Mouse (Mus musculus) intestine, embryonic 14.5 days (tissue): ENCODE results near the gene Lyst. TPM values are rescaled to one million over a fixed set of nuclear protein-coding genes. Genes with fewer than 3 reads are reported as not detected.
A peak's percentile ranks its signal among the peaks of the same experiment; 100 is the strongest.
"Not testable (repeated sequence)": the region's sequence is repeated elsewhere in the genome, so short reads cannot be mapped to it uniquely, and the experiment has no call there.

Experiments
- ATAC-seq: fragments of 200-750 bp; cut with Nextera tagmentation; replicated peaks from 2 replicates; pipeline ENCODE4 v1.8.0; 2017; ENCODE audit warnings: low read depth, moderate number of reproducible peaks, moderate TSS enrichment, moderate library complexity; ENCODE audit not compliant: low FRiP score, low TSS enrichment
- DNase-seq: peaks from one replicate; pipeline ENCODE4 v3.0.0-alpha.2; 2018; ENCODE audit warnings: low spot score
- H3K27ac ChIP-seq: fragments of 300-500 bp; sonication (generic); 2 replicates; pipeline ENCODE4 v1.5.1; 2014; ENCODE audit warnings: low read depth, mild to moderate bottlenecking, control low read depth
- H3K27me3 ChIP-seq: fragments of 300-500 bp; sonication (generic); replicated peaks from 2 replicates; pipeline ENCODE4 v1.6.1; 2014; ENCODE audit warnings: low read length, control low read depth; ENCODE audit not compliant: control insufficient read depth, insufficient read depth
- H3K36me3 ChIP-seq: fragments of 300-500 bp; sonication (generic); 2 replicates; pipeline ENCODE4 v1.6.1; 2014; ENCODE audit warnings: low read length, control low read depth; ENCODE audit not compliant: control insufficient read depth, insufficient read depth
- H3K4me1 ChIP-seq: fragments of 300-500 bp; sonication (generic); replicated peaks from 2 replicates; pipeline ENCODE4 v1.6.1; 2014; ENCODE audit warnings: low read length, control low read depth, mixed read lengths; ENCODE audit not compliant: control insufficient read depth, insufficient read depth
- H3K4me2 ChIP-seq: fragments of 300-500 bp; sonication (generic); 2 replicates; pipeline ENCODE4 v1.6.1; 2014; ENCODE audit warnings: low read length
- H3K4me3 ChIP-seq: fragments of 300-500 bp; sonication (generic); 2 replicates; pipeline ENCODE4 v1.5.1; 2014; ENCODE audit warnings: low read depth, low read length, control low read depth, mixed read lengths
- H3K9ac ChIP-seq: fragments of 300-500 bp; sonication (generic); 2 replicates; pipeline ENCODE4 v1.6.1; 2014; ENCODE audit warnings: mild to moderate bottlenecking, low read length
- H3K9me3 ChIP-seq: fragments of 300-500 bp; sonication (generic); 2 replicates; pipeline ENCODE4 v1.6.1; 2016; ENCODE audit warnings: low read length, control low read depth; ENCODE audit not compliant: control insufficient read depth
- WGBS: fragments of 180-500 bp; shearing (Covaris S2); extraction: QIAGEN DNeasy Blood & Tissue Kit; methylation state at CpG from one replicate; pipeline ENCODE4 v1.1.7; 2014; 5-methylcytosine and 5-hydroxymethylcytosine counted together
- polyA plus RNA-seq: library from polyadenylated mRNA; unstranded; fragments of >200 nt; fragmentation: Nextera tagmentation; extraction: Ambion mirVana; gene quantifications from 2 replicates; pipeline ENCODE4 v1.2.1, GENCODE M21; 2014

The Lyst gene
- 6.5 and 7.2 TPM in 2 replicates for polyA plus RNA-seq

DNA sequence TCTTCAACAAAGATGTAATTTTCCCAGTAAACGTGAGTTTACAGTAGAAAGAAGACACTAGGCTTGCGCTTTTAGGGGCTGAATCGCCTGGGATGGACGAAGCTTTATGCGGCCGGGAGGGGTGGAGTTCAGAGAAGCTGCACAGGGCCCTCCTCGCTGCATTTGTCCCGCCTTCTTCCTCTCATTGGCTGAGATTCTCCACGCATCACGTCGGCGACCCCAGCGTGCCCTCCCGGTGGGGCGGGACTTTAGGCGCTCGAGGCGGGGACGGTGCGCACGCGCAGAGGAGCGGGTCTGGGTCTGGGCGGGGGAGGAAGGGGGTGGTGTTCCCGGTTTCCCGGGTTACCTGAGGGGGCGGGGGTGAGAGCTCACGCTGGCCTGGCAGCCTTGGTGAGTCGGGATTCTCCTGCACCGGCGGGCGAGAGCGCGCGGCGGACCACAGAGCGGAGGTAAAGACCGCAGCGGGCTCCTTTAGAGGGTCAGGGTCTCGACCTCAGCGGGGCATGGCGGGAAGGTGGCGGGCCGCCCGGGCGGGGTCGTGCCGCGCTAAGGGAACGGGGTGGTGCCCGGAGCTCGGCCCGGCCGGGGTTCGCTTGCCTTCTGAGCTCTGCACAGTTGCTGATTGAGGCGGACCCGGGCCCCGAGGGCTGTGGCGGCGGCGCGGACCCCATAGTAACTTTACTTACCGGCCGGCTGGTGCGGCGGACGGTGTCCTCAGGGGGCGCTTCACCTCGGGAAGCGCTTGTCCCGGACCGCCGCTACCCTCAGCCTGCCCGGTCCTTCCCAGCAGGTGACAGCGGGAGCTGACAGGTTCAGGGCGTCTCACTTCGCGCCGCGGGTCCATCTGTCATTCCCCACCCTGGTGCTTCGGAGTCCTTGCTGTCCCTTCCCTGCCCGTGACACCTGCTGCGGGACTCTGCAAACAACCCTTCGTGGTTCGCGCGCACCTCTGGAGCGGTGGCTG lies at the start of gene Lyst:
Gene Lyst, plus strand, starts transcription at position 350 of the 964 bp plus-strand sequence.
- H3K36me3 ChIP-seq, result no peaks in the 10 kb centered on the region
- under 1% methylated on average over 85 of the region's 88 CpGs for WGBS
- peak within 1 kb of the TSS; percentile 72 for H3K4me2 ChIP-seq
- no peaks in the 10 kb centered on the region for H3K9me3 ChIP-seq
- ATAC-seq, result peak; percentile 99
- H3K27ac ChIP-seq, result peak within 1 kb of the TSS; percentile 77
- peak within 1 kb of the TSS; percentile 82 for H3K4me3 ChIP-seq
- peak; percentile 98 for DNase-seq
- no peaks in the 10 kb centered on the region for H3K4me1 ChIP-seq
- no peaks in the 10 kb centered on the region for H3K27me3 ChIP-seq
- H3K9ac ChIP-seq, result peak within 1 kb of the TSS; percentile 60

DNA sequence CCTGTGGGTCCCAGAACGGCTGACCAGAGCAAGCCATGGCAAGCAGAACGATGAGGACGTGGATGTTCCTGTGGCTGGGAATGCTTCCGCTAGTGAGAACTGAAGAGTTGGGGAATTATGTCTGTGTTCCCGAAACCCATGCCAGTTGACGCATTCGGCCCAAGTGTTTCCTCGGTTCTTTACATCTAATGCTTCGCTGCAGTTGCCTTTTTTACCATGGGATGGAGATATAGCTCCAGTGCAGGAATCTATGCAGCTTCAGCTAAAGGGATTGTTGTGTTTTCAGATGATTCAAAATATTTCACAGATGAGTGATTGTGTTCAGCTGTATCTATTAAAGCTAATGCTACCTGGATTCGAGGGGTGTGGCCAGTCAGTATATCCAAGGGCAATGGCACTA lies 47.1 kb upstream of the Lyst start:
- not testable (repeated sequence) for H3K36me3 ChIP-seq, ATAC-seq
- 98% methylated on average over 10 of the region's 10 CpGs for WGBS

DNA sequence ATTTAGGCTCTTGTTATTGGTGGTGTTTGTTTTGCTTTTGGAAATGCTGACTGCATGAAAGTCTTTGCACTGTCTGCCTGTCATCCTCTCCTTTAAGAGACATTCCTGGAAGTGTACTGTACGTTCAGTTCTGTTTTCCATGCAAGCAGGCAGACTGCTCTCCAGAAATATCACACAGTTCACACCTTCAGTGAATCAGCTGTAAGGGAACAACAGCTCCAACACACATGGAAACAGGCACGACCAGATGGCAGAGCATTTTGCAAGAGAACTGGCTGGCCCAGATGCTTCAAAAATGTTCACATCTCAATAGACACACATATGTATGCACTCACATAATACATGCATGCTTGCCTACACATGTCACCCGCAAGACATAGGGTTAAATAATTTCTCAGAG lies 43.4 kb upstream of the Lyst start:
- 63% methylated on average over 3 of the region's 3 CpGs for WGBS
- ATAC-seq (no peak), DNase-seq (no peak)
- Histone ChIP-seq H3K4me1 (no peaks in the 10 kb centered on the region), H3K27ac (no peak overlapping the region), H3K27me3 (no peaks in the 10 kb centered on the region), H3K4me3 (no peak overlapping the region), H3K4me2 (no peak overlapping the region), H3K36me3 (no peaks in the 10 kb centered on the region), H3K9me3 (no peaks in the 10 kb centered on the region), H3K9ac (no peak overlapping the region)

More for the DNA sequence above, 47.1 kb upstream of the Lyst start:
- not testable (repeated sequence) for H3K4me2 ChIP-seq, H3K9ac ChIP-seq, H3K27me3 ChIP-seq, H3K27ac ChIP-seq, DNase-seq, H3K4me1 ChIP-seq, H3K9me3 ChIP-seq, H3K4me3 ChIP-seq

DNA sequence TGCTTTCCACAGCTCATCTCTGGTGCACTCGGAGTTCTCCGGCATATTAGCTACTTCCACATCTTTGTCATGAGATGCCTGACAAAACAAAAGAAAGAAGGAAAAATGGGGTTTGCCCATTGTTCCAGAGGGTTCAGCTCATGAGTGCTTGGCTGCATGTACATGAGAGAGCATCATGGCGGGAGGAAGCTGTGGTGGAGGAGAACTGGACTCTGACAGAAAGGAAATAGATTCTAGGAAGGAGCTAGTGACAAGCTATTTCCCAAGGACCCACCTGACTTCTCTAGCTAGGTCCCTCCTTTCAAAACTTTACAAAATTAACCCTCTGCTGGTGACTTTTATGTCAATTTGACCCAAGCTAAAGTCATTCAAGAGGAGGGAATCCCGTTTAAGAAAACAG lies 42.3 kb upstream of the Lyst start:
- Histone ChIP-seq H3K27me3 (no peaks in the 10 kb centered on the region), H3K4me3 (no peak overlapping the region), H3K4me2 (no peak overlapping the region), H3K9me3 (no peaks in the 10 kb centered on the region), H3K27ac (no peak overlapping the region), H3K9ac (no peak overlapping the region), H3K4me1 (no peaks in the 10 kb centered on the region), H3K36me3 (no peaks in the 10 kb centered on the region)
- 91% methylated on average over 4 of the region's 4 CpGs for WGBS
- DNase-seq (no peak), ATAC-seq (no peak)

DNA sequence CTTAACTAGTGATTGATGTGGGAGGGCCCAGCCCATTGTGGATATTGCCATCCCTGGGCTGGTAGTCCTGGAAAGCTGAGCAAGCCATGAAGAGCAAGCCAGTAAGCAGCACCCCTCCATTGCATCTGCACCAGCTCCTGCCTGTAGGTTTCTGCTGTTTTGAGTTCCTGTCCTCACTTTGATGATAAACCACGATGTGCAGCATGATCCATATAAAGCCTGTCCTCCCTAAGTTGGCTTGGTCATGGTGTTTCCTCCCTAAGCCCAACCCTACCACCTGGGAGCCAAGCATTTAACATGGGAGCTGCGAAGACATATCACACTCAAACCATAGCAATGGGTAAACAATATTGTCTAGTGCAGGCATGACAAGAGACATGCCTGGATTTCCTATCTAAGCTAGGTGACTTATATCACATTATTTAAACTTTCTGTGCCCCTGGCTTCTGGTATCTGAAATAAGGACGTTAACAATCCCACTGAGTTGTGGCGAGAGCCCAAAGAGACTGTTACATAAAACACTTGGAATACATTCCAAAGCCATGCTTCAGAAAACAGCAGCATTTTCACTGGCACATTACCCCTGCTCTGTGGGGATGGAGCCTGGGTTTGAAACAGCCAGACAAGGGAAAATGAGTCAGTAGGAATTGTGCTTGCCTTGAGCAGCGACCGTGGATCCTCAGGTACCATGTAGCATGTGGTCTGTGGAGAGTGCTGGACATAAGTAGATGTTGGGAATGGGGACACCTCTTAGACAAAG lies 41.6 kb upstream of the Lyst start:
- Histone ChIP-seq H3K4me3 (no peak overlapping the region), H3K9ac (no peak overlapping the region), H3K27ac (no peak overlapping the region), H3K9me3 (no peaks in the 10 kb centered on the region), H3K36me3 (no peaks in the 10 kb centered on the region), H3K4me1 (no peaks in the 10 kb centered on the region), H3K27me3 (no peaks in the 10 kb centered on the region), H3K4me2 (no peak overlapping the region)
- no peak for DNase-seq
- no peak for ATAC-seq
- WGBS, result 79% methylated on average over 6 of the region's 6 CpGs

DNA sequence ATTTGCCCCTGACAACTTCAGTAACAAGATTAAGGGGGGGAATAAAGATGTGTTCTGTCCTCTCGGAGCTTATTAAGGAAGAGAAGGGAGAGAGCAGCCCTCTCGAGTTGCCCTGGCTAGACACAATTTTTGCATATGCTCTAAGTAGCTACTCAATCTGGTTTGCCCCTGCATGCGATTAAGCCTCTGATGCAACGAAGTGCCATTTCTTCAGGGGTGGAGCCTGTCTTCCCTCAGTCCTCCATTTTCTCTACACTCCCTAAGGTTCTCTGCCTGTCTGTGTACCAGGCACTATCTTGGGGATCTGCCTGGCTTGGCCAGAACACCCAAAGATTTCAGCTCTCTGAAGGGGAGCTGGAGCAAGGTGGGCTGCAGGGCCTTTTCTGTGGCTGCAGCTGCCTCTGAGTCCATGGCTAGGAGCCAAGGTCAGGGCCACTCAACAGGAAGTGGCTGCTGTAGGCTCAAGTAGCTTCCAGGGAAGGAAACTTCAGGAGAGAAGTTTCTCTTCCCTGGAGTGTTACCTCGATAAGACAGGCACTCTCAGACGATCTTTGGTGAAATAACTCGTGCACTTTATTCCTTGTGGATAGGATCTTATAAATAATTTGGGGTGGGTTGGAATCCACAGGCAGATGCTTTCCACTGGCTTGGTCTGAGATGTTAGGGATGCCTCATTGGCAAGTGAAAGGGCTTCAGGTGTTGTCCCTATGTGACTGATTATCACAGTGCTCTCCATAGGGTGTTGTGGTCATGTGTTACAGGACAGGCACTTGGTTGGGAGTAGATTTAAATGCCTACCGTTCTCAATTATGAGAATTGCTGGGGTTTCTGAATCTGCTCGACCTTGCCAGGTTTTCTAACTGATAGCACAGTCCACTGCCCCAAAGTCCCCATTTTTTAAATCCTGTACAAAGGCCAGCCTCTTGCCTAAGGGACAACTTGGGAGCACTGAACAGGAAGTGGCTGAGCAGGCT lies 40.2 kb upstream of the Lyst start:
- no peaks in the 10 kb centered on the region for H3K9me3 ChIP-seq
- H3K27me3 ChIP-seq, result no peaks in the 10 kb centered on the region
- WGBS, result 66% methylated on average over 9 of the region's 9 CpGs
- no peaks in the 10 kb centered on the region for H3K4me1 ChIP-seq
- DNase-seq, result no peak
- no peak for ATAC-seq
- no peak overlapping the region for H3K9ac ChIP-seq
- H3K4me2 ChIP-seq, result no peak overlapping the region
- no peaks in the 10 kb centered on the region for H3K36me3 ChIP-seq
- H3K4me3 ChIP-seq, result no peak overlapping the region
- no peak overlapping the region for H3K27ac ChIP-seq

DNA sequence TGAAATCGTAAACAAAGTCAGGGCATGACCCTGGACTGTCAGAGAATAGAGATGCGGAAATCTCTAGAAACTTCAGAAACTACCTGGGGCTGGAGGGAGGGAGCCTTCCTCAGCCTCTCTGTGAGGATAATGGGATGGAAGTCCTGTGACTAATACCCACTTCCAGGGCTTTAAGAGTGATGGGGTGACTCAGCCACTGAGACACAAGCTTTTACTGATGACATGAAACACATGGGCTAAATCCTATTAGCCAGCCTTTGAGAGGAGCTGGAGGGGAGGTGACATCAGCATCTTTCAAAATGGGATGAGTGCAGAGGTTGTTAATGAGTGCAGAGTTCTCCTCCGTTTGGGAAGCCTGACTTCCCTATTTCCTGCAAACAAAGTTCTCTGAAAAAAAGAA lies 38.2 kb upstream of the Lyst start:
- DNase-seq (no peak), ATAC-seq (no peak)
- H3K4me1 ChIP-seq, result no peaks in the 10 kb centered on the region
- 43% methylated on average over 3 of the region's 3 CpGs for WGBS
- H3K4me3 ChIP-seq, result no peak overlapping the region
- H3K36me3 ChIP-seq, result no peaks in the 10 kb centered on the region
- H3K27ac ChIP-seq, result no peak overlapping the region
- no peaks in the 10 kb centered on the region for H3K9me3 ChIP-seq
- no peak overlapping the region for H3K4me2 ChIP-seq
- H3K27me3 ChIP-seq, result no peaks in the 10 kb centered on the region
- no peak overlapping the region for H3K9ac ChIP-seq

DNA sequence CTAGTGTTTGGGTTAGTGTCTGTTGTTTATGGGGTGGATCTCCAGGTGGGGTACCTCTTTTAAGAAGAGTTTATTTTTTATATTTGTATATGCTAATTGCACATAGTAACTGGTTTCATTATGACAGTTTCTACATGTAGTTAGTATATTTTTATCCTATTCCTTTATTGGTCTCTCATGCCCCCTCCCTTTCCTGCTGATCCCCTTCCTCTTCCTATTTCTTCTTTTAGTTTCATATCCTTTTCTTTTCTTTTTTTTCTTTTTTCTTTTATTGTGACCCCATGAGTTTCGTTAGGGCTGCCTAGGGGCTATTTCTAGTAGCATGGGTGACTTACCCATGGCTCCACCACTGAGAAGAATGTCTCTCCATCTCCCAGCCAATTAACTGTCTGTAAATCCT lies 36.5 kb upstream of the Lyst start:
- ATAC-seq (no peak), DNase-seq (no peak)
- Histone ChIP-seq H3K4me3 (no peak overlapping the region), H3K27ac (no peak overlapping the region), H3K9me3 (no peaks in the 10 kb centered on the region), H3K27me3 (no peaks in the 10 kb centered on the region), H3K4me1 (no peaks in the 10 kb centered on the region), H3K36me3 (no peaks in the 10 kb centered on the region), H3K4me2 (no peak overlapping the region), H3K9ac (no peak overlapping the region)
- WGBS, result 68% methylated on average over 1 of the region's 1 CpGs
